Mouse (Mus musculus) cerebellum, adult 8-10 months (tissue): Measurements from ENCODE around the gene Pnpla6.

ENCODE experiments used
- DNase-seq: peaks from one replicate; pipeline ENCODE4 v3.0.0; 2022

Gene Pnpla6

DNA sequence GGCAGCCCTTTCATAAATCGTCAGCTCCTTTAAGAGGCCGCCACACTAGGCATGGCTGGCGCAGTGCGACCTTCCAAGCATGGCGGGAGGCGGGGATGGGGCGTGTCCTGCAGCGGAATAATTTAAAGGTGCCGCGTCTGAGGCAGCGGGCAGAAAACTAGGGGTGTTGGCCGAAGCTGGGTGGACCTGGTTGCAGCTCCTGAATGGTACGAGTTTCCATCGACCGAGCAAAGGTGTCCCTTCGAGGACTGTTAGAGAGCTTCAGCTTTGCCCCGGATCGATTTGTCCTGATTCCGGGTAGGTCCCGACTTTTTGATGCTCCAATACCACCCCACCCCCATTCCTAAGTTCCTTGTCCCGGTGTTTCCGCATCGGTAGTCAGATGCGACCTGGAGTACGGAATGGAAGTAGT lies at the start of gene Pnpla6:
TSS of gene Pnpla6 (plus strand) at position 125 of the 412 bp plus-strand sequence.
- peak; percentile 88 for DNase-seq

DNA sequence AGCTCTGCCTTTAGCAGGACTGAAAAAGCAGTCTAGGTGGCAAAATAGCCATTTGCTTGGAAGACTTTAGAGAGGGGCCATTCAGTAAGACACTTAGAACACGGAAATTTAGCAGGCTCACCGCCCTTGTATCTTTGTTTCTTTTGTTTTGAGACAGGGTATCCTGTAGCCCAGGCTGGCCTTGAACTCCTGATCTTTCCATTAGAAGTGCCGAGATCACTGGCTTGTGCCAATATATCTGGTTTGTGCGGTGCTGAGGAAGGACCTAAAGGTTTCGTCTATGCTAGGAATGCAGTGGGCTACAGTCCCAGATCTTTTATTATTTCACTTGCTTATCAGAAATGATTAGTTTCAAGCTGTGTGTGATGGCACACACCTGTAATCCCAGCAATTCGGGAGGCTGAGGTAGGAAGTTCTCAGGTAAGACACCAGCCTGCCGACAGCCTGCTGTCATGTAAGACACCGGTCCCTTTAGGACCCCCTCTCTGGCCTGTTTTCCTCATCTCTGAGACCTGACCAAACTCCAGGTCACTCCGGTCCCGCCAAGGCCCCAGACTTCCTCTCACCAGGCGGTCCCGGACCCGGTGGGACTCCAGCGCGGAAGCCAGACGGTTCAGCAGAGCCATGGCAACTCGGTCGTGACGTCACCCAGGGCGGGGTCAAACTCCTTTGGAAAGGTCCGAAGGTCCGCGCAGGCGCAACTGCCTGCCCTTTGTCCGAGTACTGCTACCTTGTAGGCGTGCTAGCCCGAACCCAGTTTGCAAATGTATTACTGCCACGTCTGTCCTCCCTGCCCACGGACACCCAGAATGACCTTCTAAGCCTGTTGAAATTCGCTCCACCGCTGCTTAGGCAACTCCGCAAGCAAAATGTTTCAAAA lies 47.9 kb upstream of the Pnpla6 start, which contains the start of gene Pex11g:
TSS of gene Pex11g (minus strand) at position 675 of the 880 bp plus-strand sequence.
- DNase-seq: peak; percentile 96

GRCm38 (mm10) chr8:3467886-3468545 lies 47.2 kb upstream of the Pnpla6 start:
- DNase-seq: no peak

DNA sequence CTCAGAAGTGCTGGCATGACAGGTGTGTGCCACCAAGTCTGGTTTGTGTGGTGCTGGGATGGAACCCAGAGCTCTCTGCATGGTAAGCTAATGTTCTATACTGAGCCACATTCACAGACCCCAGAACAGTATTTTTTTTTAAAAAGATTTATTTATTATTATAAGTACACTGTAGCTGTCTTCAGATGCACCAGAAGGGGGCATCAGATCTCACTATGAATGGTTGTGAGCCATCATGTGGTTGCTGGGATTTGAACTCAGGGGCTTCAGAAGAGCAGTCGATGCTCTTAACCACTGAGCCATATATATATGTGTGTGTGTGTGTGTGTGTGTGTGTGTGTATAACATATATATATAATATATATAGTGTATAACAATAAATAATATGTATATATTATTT lies 46.3 kb upstream of the Pnpla6 start:
- no peak for DNase-seq

DNA sequence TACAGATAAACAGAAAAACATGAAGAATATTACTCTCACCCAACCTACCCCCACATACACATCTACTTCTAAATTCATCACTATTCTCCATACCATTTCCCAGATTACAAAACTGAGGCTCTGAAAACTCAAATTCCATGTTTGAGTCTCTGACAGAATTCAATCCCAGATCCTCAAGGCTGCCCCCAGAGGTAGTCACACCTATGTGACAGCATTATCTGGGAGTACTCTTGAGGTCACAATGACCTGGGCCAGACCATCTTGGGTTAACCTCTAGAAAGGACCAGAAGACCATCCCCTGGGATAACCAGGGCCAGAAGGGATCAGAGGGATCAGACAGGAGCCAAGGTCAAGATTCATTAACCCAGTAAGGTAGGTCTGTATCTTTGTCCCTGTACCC lies 44.6 kb upstream of the Pnpla6 start, which contains the start of gene Tex45:
TSS of gene Tex45 (plus strand) at position 301 of the 400 bp plus-strand sequence.
- DNase-seq: no peak

GRCm38 (mm10) chr8:3475715-3476429 lies 39.3 kb upstream of the Pnpla6 start:
- DNase-seq: no peak

- no peak for DNase-seq
These were observed 34.9 kb upstream of the Pnpla6 start for GRCm38 (mm10) chr8:3480221-3480785.

DNA sequence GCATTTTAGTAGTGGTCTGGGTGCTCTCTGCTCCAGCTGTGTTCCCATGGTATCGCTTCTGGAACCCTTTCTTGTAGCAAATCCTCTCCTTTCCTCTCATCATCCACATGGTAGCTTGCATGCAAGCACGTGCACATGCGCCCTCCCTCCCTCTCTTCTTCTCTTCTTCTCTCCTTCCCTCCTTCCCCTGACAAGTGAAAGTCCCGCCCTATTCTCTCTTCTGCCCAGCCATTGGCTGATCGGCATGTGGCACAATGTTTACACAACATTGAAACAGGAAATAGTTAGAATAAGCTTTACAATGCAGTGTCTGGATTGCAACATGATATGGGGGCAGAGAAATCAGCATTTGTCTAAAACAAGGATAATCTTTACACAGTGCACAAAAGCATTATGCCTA lies 33.6 kb upstream of the Pnpla6 start:
- DNase-seq: no peak

DNA sequence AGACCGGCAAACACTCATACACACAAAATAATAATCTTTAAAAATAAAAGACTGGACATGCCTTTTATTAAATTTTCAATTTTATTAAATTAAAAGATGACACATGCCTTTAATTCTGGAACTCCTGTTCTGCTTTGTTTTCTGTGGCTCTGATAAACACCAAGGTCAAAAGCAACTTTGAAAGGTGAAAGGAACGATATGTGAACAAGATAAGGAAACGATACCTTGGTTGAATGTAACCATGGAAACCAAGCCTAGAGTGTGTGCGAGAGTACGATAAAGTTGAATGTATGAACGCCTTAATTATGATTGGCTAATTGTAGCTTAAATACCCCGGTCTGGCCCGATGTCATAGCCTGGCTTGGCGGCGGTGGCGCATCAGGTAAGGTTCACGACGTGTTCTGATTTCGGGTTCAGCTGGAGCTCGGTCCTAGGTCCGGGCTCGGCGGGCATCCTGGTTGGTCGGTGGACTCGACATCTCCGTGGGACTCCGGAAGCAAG lies 32.9 kb upstream of the Pnpla6 start:
- no peak for DNase-seq

- DNase-seq: no peak
These were observed 31.6 kb upstream of the Pnpla6 start for GRCm38 (mm10) chr8:3483546-3483945.

DNA sequence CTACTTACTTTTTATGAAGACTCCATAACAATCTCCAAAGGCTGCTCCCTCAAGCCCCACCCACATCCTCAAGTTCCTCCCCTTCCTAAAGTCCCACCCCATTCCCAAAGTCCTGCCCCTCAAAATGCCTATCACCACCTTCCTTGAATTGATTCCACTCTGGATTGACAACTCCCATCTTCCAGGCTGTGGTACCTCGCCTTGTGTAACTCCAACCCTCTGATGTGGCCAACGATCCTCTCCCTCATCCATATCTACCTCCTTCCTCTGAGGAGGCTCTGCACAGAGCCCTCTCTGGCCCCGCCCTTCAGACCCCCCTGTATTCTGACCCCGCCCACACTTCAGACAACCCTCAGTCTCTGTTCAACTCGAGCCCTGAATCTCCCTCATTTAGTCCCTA lies 30.0 kb upstream of the Pnpla6 start:
- DNase-seq: no peak

- peak; percentile 74 for DNase-seq
These were observed 22.0 kb upstream of the Pnpla6 start, which contains the start of gene Zfp358 for GRCm38 (mm10) chr8:3492901-3493844. Gene Zfp358 (plus strand): TSS chr8:3493138.

GRCm38 (mm10) chr8:3493845-3494208 lies 21.4 kb upstream of the Pnpla6 start:
- no peak for DNase-seq

- no peak for DNase-seq
These were observed 19.4 kb upstream of the Pnpla6 start for GRCm38 (mm10) chr8:3495578-3496427.

DNA sequence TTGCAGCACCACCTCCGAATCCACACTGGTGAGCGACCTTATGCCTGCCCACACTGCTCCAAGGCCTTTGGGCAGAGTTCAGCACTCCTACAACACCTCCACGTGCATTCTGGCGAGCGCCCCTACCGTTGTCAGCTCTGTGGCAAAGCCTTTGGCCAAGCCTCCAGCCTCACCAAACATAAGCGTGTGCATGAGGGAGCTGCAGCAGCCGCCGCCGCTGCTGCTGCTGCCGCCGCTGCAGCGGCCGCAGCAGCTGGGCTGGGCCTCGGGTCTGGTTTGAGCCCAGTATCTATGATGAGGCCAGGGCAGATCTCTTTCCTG lies 18.8 kb upstream of the Pnpla6 start:
- DNase-seq: no peak

DNA sequence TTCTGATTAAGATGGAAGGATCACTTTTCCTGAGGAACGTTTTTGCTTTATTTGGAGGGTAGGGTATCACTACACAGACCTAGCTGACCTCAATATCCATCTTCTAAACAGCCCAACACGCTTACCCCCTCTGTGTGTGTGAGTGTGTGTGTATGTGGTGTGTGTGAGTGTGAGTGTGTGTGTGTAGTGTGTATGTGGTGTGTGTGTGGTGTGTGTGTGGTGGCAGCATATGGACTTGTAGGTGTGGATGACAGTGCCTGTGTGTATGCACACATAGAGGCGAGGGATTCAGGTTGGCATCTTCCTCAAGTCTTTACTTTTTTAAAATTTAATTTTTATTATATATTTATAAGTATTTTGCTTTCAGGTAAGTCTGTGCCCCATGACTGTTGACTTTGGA lies 16.6 kb upstream of the Pnpla6 start:
- no peak for DNase-seq

- no peak for DNase-seq
These were observed 15.4 kb upstream of the Pnpla6 start for GRCm38 (mm10) chr8:3499751-3500150.

GRCm38 (mm10) chr8:3500235-3501090 lies 14.7 kb upstream of the Pnpla6 start, which contains the start of gene Mcoln1:
Gene Mcoln1 (plus strand): TSS chr8:3500457.
- peak; percentile 99 for DNase-seq

- DNase-seq: no peak
These were observed 13.0 kb upstream of the Pnpla6 start for GRCm38 (mm10) chr8:3502217-3502616.
